Mouse (Mus musculus) ovary, postnatal 36 days (tissue): ENCODE measurements around the gene Olfr1502.
"Not testable (repeated sequence)": the region's sequence is repeated elsewhere in the genome, so short reads cannot be mapped to it uniquely, and the experiment has no call there.

Experiments
- DNase-seq: peaks from one replicate; pipeline ENCODE4 v3.0.0; 2022; ENCODE audit warnings: low spot score, mixed read lengths

Gene Olfr1502

GRCm38 (mm10) chr19:13861495-13861894, at the start of gene Olfr1502:
Olfr1502 (plus strand) TSS chr19:13861795.
- no peak for DNase-seq

DNA sequence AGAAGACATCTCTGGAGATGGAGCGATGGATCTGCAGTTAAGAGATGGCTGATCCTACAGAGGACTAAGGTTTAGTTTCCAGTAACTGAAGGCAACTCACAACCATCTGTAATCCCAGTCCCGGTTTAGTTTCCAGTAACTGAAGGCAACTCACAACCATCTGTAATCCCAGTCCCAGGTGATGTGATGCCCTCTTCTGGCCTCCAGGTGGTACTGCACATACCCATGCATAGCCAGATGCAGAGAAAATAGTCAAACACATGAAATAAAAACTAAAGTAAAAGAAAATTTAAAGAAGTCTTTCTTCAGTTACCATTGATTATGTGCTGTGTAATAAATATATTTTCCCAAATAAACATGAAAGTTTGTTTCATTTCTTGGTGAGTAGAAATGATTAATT, 48.8 kb upstream of the Olfr1502 start:
- DNase-seq: no peak

DNA sequence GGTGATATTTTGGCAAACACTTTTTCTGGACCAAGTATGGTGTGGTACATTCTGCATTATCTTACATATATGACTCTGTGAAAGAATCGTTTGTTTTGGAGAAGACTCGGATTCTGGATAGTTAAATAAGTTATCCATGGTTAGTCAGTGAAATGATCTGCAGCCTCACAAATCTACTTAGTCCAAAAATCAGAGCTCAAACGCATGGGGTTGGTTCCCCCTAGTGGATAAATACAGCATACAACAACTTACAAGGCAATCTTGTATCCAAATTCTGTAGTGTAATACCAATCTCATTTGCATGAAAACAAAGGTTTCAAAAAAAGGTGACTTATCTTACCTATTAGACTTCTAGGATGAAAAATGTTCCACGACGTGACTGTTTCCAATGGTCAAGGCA, 42.8 kb upstream of the Olfr1502 start:
- DNase-seq: no peak

DNA sequence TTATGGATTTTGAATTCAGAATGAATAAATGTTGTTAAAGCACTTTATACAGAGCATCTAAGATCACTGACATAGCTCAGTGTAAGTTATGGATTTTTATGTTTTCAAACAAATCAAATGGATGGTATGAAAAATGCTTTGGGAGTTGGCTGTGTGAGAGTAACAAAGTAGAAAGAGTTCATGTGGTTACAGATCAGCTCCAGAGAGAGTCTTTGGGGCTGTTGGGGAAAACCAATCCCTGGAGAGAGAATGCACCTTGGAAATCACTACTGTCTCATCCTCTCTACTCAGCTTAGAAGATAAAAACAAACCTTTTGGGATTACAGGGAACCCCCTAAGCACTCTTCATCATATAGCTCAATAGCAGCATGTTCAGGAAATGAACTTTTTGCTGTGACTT, 42.2 kb upstream of the Olfr1502 start, which contains the start of gene Olfr1499:
Gene Olfr1499 (minus strand): TSS at position 101 of the 400 bp plus-strand sequence.
- DNase-seq: no peak

- DNase-seq: no peak
These were observed 40.7 kb upstream of the Olfr1502 start for GRCm38 (mm10) chr19:13820847-13821246.

GRCm38 (mm10) chr19:13828447-13828846, 33.1 kb upstream of the Olfr1502 start:
- no peak for DNase-seq

- no peak for DNase-seq
These were observed 31.2 kb upstream of the Olfr1502 start, which contains the start of gene Olfr1500 for GRCm38 (mm10) chr19:13830388-13830787. Olfr1500 (minus strand) TSS chr19:13830488.

GRCm38 (mm10) chr19:13850592-13850991, 11.0 kb upstream of the Olfr1502 start, which contains the start of gene Olfr1501:
Olfr1501 (minus strand) TSS chr19:13850692.
- DNase-seq: not testable (repeated sequence)

DNA sequence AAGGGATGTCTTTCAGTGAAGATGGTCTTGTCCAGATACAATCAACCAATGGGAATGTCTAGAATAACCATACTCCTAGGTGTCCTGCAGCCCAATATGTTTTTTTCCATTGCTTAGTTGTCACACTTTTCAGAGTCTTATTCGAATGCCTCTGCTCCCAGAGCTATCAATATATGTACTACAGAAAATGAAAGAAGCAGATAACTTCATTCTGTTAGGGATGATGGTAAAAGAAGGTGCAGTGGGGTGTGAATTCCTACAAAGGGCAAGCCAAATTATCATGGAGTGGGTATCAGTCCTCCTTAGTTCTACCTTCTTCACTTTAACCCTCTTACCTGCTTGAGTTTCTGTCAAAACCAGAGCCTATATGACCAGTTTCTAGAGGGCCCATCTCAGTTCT, 36.2 kb downstream of the Olfr1502 start, which contains the start of gene Olfr1504:
Gene Olfr1504 (minus strand): TSS at position 101 of the 400 bp plus-strand sequence.
- no peak for DNase-seq
